Mouse (Mus musculus): ENCODE results near the gene Tdrd1. TPM values are rescaled to one million over a fixed set of nuclear protein-coding genes. Genes with fewer than 3 reads are reported as not detected.
A peak's percentile ranks its signal among the peaks of the same experiment; 100 is the strongest.
"Not testable (repeated sequence)": the region's sequence is repeated elsewhere in the genome, so short reads cannot be mapped to it uniquely, and the experiment has no call there.

Gene Tdrd1
- 1.0 and 1.5 TPM in 2 replicates for polyA plus RNA-seq (2016; fragmentation: Nextera tagmentation; extraction: Ambion mirVana)

DNA sequence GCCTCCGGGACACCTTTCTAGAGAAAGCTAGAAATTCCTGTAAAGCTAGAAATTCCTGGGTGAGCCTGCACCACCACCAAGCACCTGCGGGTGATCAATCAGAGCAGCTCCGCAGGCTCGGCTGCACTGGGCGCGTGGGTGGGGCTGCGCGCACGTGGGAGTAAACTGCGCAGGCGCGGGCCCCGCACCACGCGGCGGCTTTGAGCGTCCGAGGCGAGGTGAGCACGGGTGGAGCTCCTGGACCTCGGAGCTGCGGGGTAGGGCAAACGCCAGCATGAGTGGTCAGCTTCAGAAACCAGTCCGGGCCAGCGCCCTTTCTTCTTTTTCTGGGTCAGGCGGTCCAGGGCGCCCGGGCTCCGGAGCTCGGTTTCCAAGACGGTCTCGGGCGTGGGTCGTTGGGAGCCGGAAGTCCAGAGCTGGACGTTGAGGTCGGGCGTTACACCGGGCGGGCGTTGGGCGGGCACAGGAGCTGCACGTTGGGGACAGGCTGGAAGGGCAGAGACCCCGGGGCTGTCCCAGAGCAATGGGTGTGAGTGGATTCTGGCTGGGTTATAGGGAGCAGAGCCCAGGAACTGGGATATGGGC is at the start of gene Tdrd1:
Tdrd1 (plus strand) TSS at position 163 of the 585 bp plus-strand sequence.
- Histone ChIP-seq H3K36me3 (no peaks in the 10 kb centered on the region), H3K4me3 (peak within 1 kb of the TSS; percentile 14), H3K4me1 (peaks cover 7% of the 10 kb centered on the region; the same call in 1 of the 2 replicates), H3K4me2 (replicated peaks) (peak within 1 kb of the TSS; percentile 39), H3K27ac (no peak within 1 kb of the TSS), H3K27me3 (no peaks in the 10 kb centered on the region; the same call in 1 of the 2 replicates), H3K9ac (no peak within 1 kb of the TSS), H3K9me3 (replicated peaks) (no peaks in the 10 kb centered on the region)
- WGBS = 63% methylated on average over 44 of the region's 44 CpGs
- ATAC-seq (ENCODE audit: low FRiP score) = no peak

GRCm38 (mm10) chr19:56776719-56777382 is 49.2 kb upstream of the Tdrd1 start:
- Histone ChIP-seq H3K4me1 (peaks cover 19% of the 10 kb centered on the region), H3K9me3 (replicated peaks) (no peaks in the 10 kb centered on the region), H3K4me2 (replicated peaks) (no peak overlapping the region), H3K9ac (no peak overlapping the region), H3K36me3 (no peaks in the 10 kb centered on the region), H3K27ac (no peak overlapping the region), H3K27me3 (peaks cover 28% of the 10 kb centered on the region), H3K4me3 (no peak overlapping the region)
- ATAC-seq (ENCODE audit: low FRiP score) = no peak; the same call in 1 of the 2 replicates
- 43% methylated on average over 16 of the region's 16 CpGs for WGBS

DNA sequence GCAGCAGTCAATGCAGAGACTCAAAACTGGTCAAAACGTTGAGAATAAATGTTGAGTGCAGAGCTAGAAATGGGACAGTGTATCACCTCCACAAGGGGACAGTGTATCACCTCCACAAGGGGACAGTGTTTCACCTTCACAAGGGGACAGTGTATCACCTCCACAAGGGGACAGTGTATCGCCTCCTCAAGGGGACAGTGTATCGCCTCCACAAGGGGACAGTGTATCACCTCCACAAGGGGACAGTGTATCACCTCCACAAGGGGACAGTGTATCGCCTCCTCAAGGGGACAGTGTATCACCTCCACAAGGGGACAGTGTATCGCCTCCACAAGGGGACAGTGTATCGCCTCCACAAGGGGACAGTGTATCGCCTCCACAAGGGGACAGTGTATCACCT is 47.5 kb upstream of the Tdrd1 start:
- H3K9me3 ChIP-seq (replicated peaks); H3K36me3 ChIP-seq; H3K27ac ChIP-seq; H3K4me2 ChIP-seq (replicated peaks); ATAC-seq (ENCODE audit: low FRiP score); H3K4me3 ChIP-seq; H3K9ac ChIP-seq: not testable (repeated sequence)
- WGBS = 94% methylated on average over 7 of the region's 7 CpGs
- H3K27me3 ChIP-seq = peaks cover 28% of the 10 kb centered on the region
- H3K4me1 ChIP-seq = peaks cover 17% of the 10 kb centered on the region

DNA sequence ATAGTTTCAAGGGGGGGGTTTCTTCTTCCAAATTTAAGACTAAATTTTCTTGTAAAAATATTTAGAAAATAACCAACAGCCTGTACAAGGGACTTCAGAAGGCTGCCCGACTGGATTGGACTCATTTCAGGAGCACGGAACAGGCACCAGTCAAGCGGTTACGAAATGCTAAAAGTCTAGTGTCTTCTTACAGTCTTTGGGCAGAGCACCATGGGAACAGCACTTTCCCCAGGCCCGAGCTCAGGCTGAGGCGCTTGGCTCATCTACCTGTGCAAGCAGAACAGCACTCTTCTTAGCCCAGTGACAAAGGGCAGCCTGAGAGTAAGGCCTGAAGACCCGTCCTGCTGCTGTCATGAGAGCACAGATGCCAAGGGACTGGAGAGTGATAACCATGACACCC is 38.1 kb upstream of the Tdrd1 start:
- Histone ChIP-seq H3K36me3 (peaks cover 54% of the 10 kb centered on the region), H3K27me3 (no peaks in the 10 kb centered on the region), H3K9me3 (replicated peaks) (no peaks in the 10 kb centered on the region), H3K4me3 (no peak overlapping the region), H3K4me1 (no peaks in the 10 kb centered on the region), H3K4me2 (replicated peaks) (no peak overlapping the region), H3K27ac (no peak overlapping the region), H3K9ac (no peak overlapping the region)
- 88% methylated on average over 7 of the region's 7 CpGs for WGBS
- no peak for ATAC-seq (ENCODE audit: low FRiP score)

DNA sequence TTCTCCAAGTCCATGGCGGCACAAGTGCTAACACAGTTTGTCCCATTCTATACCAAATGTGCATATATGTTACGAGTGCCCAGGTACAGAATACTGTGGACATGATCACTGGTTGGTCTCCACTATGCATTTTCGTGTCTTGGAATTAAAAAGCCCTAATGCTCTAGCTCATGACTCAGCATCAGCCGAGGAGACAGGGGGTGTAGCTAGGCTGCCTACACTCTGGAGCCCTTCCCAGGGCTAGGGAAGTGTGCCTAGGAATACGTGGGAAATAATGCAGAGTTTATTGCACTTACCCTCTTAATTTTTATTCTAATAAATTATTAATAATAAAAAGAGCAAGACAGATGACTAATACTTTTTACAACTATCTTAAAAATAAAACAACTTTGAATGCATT is 37.1 kb upstream of the Tdrd1 start:
- Histone ChIP-seq H3K4me3 (no peak overlapping the region), H3K27me3 (no peaks in the 10 kb centered on the region), H3K4me1 (no peaks in the 10 kb centered on the region), H3K36me3 (peaks cover 56% of the 10 kb centered on the region), H3K9me3 (replicated peaks) (no peaks in the 10 kb centered on the region), H3K4me2 (replicated peaks) (no peak overlapping the region), H3K27ac (no peak overlapping the region), H3K9ac (no peak overlapping the region)
- no peak for ATAC-seq (ENCODE audit: low FRiP score)
- WGBS = 94% methylated on average over 5 of the region's 5 CpGs

DNA sequence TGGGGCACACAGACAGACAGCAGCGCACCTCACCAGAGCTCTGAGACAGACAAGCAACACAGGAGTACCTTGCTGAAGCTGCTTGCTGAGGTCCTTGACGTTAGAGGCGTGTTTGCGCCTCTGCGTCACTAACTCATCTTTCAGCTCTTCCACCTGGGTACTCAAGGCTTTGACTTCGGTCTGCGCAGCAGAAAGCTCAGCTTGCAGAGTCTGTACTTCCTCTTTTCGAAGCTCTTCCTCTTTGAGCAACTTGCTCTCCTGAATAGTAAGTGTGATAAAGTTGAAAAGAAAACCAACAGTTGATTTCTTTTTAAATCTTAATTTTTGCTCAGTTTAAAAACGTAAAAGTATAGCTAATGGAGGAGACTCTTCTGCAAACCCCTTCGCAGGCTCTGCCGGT is 28.6 kb upstream of the Tdrd1 start:
- 97% methylated on average over 11 of the region's 11 CpGs for WGBS

DNA sequence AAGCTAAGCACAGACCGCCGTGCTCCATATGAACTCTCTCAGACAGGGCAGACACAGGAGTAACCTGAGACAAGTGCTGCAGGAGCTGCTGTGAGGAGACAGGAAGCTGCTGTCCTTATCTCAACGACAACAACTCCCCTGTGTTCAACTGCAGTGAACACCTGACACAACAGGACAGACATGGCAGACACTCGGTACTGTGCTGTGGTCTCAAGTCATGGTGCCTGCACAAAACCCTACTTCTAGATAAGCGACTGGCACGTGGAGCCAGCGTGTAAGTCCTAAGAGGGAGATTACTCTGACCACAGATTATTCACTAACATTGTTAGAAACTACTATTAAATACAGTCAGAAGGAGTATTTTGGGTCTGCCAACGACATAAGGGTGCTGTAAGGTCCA is 25.8 kb upstream of the Tdrd1 start:
- Histone ChIP-seq H3K27ac (no peak overlapping the region), H3K27me3 (no peaks in the 10 kb centered on the region), H3K9ac (no peak overlapping the region), H3K4me1 (no peaks in the 10 kb centered on the region), H3K4me3 (no peak overlapping the region), H3K4me2 (replicated peaks) (no peak overlapping the region), H3K9me3 (replicated peaks) (no peaks in the 10 kb centered on the region), H3K36me3 (peaks cover 64% of the 10 kb centered on the region)
- ATAC-seq (ENCODE audit: low FRiP score) = no peak
- 85% methylated on average over 8 of the region's 8 CpGs for WGBS

More for the DNA sequence above, 28.6 kb upstream of the Tdrd1 start:
- H3K27me3 ChIP-seq = no peaks in the 10 kb centered on the region
- no peak overlapping the region for H3K4me3 ChIP-seq
- no peak overlapping the region for H3K9ac ChIP-seq
- H3K4me2 ChIP-seq (replicated peaks) = no peak overlapping the region
- no peaks in the 10 kb centered on the region for H3K4me1 ChIP-seq
- peaks cover 87% of the 10 kb centered on the region for H3K36me3 ChIP-seq
- no peak overlapping the region for H3K27ac ChIP-seq
- no peak for ATAC-seq (ENCODE audit: low FRiP score)
- no peaks in the 10 kb centered on the region for H3K9me3 ChIP-seq (replicated peaks)

- no peaks in the 10 kb centered on the region for H3K27me3 ChIP-seq
- H3K9ac ChIP-seq = no peak overlapping the region
- H3K9me3 ChIP-seq (replicated peaks) = no peaks in the 10 kb centered on the region
- no peak overlapping the region for H3K4me3 ChIP-seq
- 83% methylated on average over 7 of the region's 7 CpGs for whole genome bisulfite sequencing
- no peak for ATAC-seq (ENCODE audit: low FRiP score)
- no peak overlapping the region for H3K27ac ChIP-seq
- H3K4me2 ChIP-seq (replicated peaks) = no peak overlapping the region
- no peaks in the 10 kb centered on the region for H3K4me1 ChIP-seq
- H3K36me3 ChIP-seq = peaks cover 69% of the 10 kb centered on the region
These were observed 24.9 kb upstream of the Tdrd1 start for GRCm38 (mm10) chr19:56800930-56801655.

DNA sequence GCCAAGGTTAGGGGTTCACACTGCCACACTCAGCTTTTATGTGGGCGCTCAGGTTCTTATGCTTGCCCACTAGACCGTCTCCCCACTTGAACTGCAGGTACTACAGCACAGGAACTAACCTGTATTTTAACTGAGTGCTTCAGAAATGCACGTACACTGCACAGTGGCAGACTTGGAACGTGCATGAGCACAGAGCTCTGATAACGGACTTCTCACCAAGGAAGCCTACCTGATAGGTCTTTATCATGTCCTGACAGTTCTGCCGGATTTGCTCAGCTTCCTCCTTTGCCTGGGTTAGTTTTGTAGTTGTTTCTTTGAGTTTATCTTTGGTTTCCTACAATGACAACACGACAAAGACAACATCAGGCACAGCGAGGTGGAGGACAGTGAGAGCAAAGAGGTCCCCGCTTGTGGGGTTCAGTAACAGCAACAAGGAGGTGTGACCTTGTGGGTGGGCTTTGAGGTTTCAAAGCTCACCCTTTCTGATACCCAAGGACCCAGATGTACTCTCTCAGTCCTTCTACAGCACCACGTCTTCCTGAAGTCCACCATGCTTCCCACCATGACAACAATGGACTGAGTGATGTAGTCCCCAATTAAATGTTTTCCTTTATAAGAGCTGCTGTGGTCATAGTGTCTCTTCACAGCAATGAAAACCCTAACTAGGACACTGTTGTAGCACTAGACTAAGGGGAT is 24.2 kb upstream of the Tdrd1 start:
- Histone ChIP-seq H3K9me3 (replicated peaks) (no peaks in the 10 kb centered on the region), H3K27me3 (no peaks in the 10 kb centered on the region), H3K9ac (no peak overlapping the region), H3K4me2 (replicated peaks) (no peak overlapping the region), H3K4me1 (no peaks in the 10 kb centered on the region), H3K4me3 (no peak overlapping the region), H3K36me3 (peaks cover 66% of the 10 kb centered on the region), H3K27ac (no peak overlapping the region)
- no peak for ATAC-seq (ENCODE audit: low FRiP score)
- WGBS = 91% methylated on average over 10 of the region's 10 CpGs

- peaks cover 69% of the 10 kb centered on the region for H3K36me3 ChIP-seq
- WGBS = 86% methylated on average over 3 of the region's 3 CpGs
These were observed 23.7 kb upstream of the Tdrd1 start for GRCm38 (mm10) chr19:56802352-56802746.

DNA sequence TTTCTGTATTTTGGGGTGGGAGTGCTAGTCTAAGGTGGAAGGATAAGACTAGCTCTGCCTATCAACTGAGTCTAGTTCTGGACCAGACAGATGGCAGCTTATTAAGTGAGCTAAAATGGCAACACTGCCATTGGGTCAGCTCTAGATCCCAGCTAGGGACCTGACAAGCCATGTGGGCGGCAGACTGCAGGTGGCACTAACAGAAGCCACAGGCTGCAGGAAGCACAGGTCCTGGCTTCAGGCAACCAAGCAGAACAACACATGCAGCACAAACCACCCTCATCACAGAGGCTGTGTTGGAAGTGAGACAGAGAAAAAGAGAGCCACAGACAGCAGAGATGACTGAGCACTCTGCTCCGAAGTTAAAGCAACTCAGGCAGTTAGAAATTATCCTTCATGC is 20.6 kb upstream of the Tdrd1 start:
- H3K27me3 ChIP-seq = no peaks in the 10 kb centered on the region
- ATAC-seq (ENCODE audit: low FRiP score) = no peak
- no peaks in the 10 kb centered on the region for H3K4me1 ChIP-seq
- H3K4me3 ChIP-seq = no peak overlapping the region
- H3K9me3 ChIP-seq (replicated peaks) = no peaks in the 10 kb centered on the region
- peaks cover 56% of the 10 kb centered on the region for H3K36me3 ChIP-seq
- no peak overlapping the region for H3K9ac ChIP-seq
- H3K4me2 ChIP-seq (replicated peaks) = no peak overlapping the region
- 86% methylated on average over 2 of the region's 2 CpGs for WGBS
- no peak overlapping the region for H3K27ac ChIP-seq

More at GRCm38 (mm10) chr19:56802352-56802746, 23.7 kb upstream of the Tdrd1 start:
- no peak for ATAC-seq (ENCODE audit: low FRiP score)
- Histone ChIP-seq H3K9me3 (replicated peaks) (no peaks in the 10 kb centered on the region), H3K27ac (no peak overlapping the region), H3K4me3 (no peak overlapping the region), H3K4me2 (replicated peaks) (no peak overlapping the region), H3K9ac (no peak overlapping the region), H3K27me3 (no peaks in the 10 kb centered on the region), H3K4me1 (no peaks in the 10 kb centered on the region)

- H3K4me3 ChIP-seq = no peak overlapping the region
- H3K27me3 ChIP-seq = no peaks in the 10 kb centered on the region
- H3K9ac ChIP-seq = no peak overlapping the region
- H3K4me2 ChIP-seq (replicated peaks) = no peak overlapping the region
- no peak for ATAC-seq (ENCODE audit: low FRiP score)
- no peaks in the 10 kb centered on the region for H3K9me3 ChIP-seq (replicated peaks)
- no peaks in the 10 kb centered on the region for H3K4me1 ChIP-seq
- WGBS = 93% methylated on average over 5 of the region's 5 CpGs
- peaks cover 38% of the 10 kb centered on the region for H3K36me3 ChIP-seq
- no peak overlapping the region for H3K27ac ChIP-seq
These were observed 18.9 kb upstream of the Tdrd1 start for GRCm38 (mm10) chr19:56807122-56807521.
